Mouse (Mus musculus): ENCODE measurements at regions not wholly inside any gene's neighbourhood (a gene's known extent, or its start where the extent isn't known, plus 50 kb on each side); places are given as distances from the start of the nearest gene placed in this dataset.
"Not testable (repeated sequence)": the region's sequence is repeated elsewhere in the genome, so short reads cannot be mapped to it uniquely, and the experiment has no call there.

DNA sequence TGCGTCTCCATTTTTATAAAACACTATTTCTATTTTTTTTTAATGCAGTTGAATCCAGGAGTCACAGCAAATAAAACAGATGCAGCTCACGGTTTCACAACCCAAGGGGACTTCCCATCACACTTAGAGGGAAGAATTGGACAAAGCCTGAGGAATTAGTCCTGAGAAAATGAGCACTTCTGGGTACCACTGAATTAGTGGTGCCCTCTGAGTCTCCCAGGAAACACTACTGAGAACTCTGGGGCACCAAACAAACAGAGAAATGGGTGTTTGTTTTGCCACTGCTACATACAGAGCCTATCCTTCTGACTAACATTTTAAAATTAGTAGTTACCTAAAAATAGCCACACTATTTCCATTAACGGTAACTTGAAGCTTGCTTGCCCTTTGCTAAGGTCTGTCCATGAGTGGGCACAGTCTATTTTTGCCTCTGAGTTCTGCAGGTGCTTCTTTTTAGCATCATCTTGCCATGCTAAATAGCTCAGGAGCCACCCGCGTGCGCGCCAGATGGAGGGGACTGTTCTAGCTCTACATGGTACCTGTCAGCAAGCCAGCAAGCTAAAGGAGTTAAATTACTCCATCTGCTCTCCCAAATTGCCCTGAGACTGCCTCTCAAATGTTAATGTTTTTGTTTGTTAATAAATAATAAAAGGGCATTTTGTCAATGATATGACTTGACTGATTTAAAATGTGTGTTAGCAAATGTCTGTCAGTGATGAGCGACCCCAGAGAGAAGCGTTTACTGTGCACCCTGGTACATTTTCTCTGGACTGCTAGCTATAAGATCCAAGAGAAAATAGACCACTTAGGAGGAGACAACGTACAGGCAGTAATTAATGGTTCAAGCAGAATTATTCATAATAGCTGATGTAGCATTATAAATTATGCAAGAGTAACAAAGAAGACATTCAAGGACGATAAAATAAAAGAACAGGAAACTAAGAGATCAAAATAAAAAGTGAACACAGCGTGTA, 141.3 kb downstream of the Tas2r134 start:
- Histone ChIP-seq H3K4me1 (ENCODE audit: control insufficient read depth, insufficient read depth, low read length) (peaks cover 13% of the 10 kb centered on the region), H3K9me3 (replicated peaks; ENCODE audit: control insufficient read depth, low read length) (no peaks in the 10 kb centered on the region), H3K4me3 (ENCODE audit: low read length) (no peak overlapping the region), H3K27ac (ENCODE audit: low read length) (peak overlapping the region; percentile 53; the same call in 1 of the 2 replicates), H3K27me3 (ENCODE audit: control insufficient read depth, insufficient read depth, low read length) (no peaks in the 10 kb centered on the region), H3K4me2 (ENCODE audit: low read depth, low read length) (no peak overlapping the region), H3K36me3 (ENCODE audit: control insufficient read depth, insufficient read depth) (no peaks in the 10 kb centered on the region), H3K9ac (ENCODE audit: low read length) (no peak overlapping the region)
- 60% methylated on average over 12 of the region's 12 CpGs for WGBS
- ATAC-seq (replicated peaks; ENCODE audit: extremely low read depth, insufficient read depth, low FRiP score) = peak; percentile 76

DNA sequence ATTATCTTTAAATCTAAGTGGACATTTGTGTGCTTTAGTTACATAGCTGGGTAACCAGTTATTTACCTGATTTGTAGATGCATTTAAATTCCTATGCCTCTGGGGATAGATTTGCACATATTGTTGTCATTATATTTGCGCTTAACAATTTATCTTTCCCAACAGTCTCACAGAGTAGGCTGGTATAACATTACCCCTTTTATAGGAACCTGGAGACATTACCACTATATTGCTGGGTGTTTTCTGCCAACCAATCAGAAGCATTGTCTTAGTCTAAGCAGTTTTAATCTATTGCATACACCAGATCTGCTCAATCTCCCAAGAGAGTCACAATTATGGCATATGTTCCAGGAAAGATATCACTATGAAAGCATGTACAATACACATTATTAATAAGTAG, 149.8 kb downstream of the Rbm43 start:
- ATAC-seq (replicated peaks; ENCODE audit: extremely low read depth, insufficient read depth, low FRiP score) = no peak
- 98% methylated on average over 1 of the region's 1 CpGs for WGBS
- H3K4me3 ChIP-seq (ENCODE audit: low read length) = no peak overlapping the region

DNA sequence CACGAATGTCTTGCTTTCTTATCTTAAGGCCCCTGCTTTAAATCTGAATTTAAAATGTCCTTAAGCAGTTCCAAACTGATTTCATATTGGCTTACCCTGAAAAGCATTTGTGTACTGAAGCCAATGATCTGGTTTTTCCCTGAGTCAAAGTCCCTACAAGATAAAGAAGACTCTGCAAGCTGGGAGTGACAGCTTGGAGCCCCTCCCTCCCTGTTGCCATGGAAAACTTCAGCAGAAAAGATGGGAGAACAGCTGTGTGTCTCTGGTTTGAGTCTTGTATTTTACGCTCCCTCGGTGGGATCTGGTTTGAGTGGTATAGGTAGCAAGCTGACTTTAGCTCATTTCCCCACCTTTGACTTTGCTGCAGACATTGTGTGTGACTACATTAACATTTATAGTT, 146.1 kb downstream of the Rbm43 start:
- Histone ChIP-seq H3K4me2 (ENCODE audit: low read depth, low read length) (no peak overlapping the region), H3K9me3 (replicated peaks; ENCODE audit: control insufficient read depth, low read length) (no peaks in the 10 kb centered on the region), H3K4me3 (ENCODE audit: low read length) (no peak overlapping the region), H3K27ac (ENCODE audit: low read length) (no peak overlapping the region), H3K27me3 (ENCODE audit: control insufficient read depth, insufficient read depth, low read length) (no peaks in the 10 kb centered on the region), H3K9ac (ENCODE audit: low read length) (no peak overlapping the region), H3K4me1 (ENCODE audit: control insufficient read depth, insufficient read depth, low read length) (no peaks in the 10 kb centered on the region), H3K36me3 (ENCODE audit: control insufficient read depth, insufficient read depth) (no peaks in the 10 kb centered on the region)
- WGBS = 67% methylated on average over 3 of the region's 3 CpGs
- no peak for ATAC-seq (replicated peaks; ENCODE audit: extremely low read depth, insufficient read depth, low FRiP score)

More for the DNA sequence above, 149.8 kb downstream of the Rbm43 start:
- Histone ChIP-seq H3K9me3 (replicated peaks; ENCODE audit: control insufficient read depth, low read length) (no peaks in the 10 kb centered on the region), H3K36me3 (ENCODE audit: control insufficient read depth, insufficient read depth) (no peaks in the 10 kb centered on the region), H3K27ac (ENCODE audit: low read length) (no peak overlapping the region), H3K27me3 (ENCODE audit: control insufficient read depth, insufficient read depth, low read length) (no peaks in the 10 kb centered on the region), H3K4me2 (ENCODE audit: low read depth, low read length) (no peak overlapping the region), H3K4me1 (ENCODE audit: control insufficient read depth, insufficient read depth, low read length) (no peaks in the 10 kb centered on the region), H3K9ac (ENCODE audit: low read length) (no peak overlapping the region)

DNA sequence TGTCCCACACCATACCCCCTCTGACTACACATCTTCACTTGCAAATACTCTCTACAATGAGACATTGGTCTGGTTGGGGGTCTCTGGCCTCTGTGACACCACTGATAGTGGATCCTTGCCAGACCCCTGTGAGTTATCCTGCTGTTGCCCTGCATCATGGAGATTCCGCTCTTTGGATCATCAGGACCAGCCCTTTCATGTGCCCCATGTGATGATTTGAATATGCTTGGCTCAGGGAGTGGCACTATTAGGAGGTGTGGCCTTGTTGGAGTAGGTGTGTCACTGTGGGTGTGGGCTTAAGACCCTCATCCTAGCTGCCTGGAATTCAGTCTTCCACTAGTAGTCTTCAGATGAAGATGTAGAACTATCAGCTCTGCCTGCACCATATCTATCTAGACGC, 141.7 kb downstream of the Rbm43 start:
- ATAC-seq (replicated peaks; ENCODE audit: extremely low read depth, insufficient read depth, low FRiP score); H3K4me1 ChIP-seq (ENCODE audit: control insufficient read depth, insufficient read depth, low read length); H3K36me3 ChIP-seq (ENCODE audit: control insufficient read depth, insufficient read depth); H3K4me3 ChIP-seq (ENCODE audit: low read length); H3K9me3 ChIP-seq (replicated peaks; ENCODE audit: control insufficient read depth, low read length); H3K4me2 ChIP-seq (ENCODE audit: low read depth, low read length); H3K27ac ChIP-seq (ENCODE audit: low read length); H3K9ac ChIP-seq (ENCODE audit: low read length); H3K27me3 ChIP-seq (ENCODE audit: control insufficient read depth, insufficient read depth, low read length): not testable (repeated sequence)
- WGBS = 93% methylated on average over 2 of the region's 2 CpGs

DNA sequence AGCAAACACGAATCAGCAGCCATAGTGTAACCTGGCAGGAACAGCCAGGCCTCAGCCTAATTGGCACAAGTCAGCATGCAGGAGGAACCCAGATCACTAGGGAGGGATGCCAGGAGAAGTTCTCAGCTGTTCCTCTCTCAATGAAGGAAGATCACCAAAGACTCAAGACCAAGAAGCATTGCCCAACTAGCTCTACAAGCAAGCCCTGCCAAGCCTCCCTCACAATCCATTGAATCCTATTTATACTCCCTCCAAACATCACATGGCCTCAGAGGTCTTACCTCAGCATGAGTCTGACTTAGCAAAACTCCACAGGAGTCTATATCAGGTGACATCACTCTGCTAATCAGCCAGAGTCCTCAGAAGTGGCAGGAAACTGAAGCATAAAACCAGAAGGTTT, 135.1 kb downstream of the Rbm43 start:
- Histone ChIP-seq H3K27ac (ENCODE audit: low read length) (no peak overlapping the region), H3K36me3 (ENCODE audit: control insufficient read depth, insufficient read depth) (no peaks in the 10 kb centered on the region), H3K27me3 (ENCODE audit: control insufficient read depth, insufficient read depth, low read length) (no peaks in the 10 kb centered on the region), H3K9ac (ENCODE audit: low read length) (no peak overlapping the region), H3K4me3 (ENCODE audit: low read length) (no peak overlapping the region), H3K4me2 (ENCODE audit: low read depth, low read length) (no peak overlapping the region), H3K4me1 (ENCODE audit: control insufficient read depth, insufficient read depth, low read length) (no peaks in the 10 kb centered on the region), H3K9me3 (replicated peaks; ENCODE audit: control insufficient read depth, low read length) (no peaks in the 10 kb centered on the region)
- WGBS = 84% methylated on average over 1 of the region's 1 CpGs
- no peak for ATAC-seq (replicated peaks; ENCODE audit: extremely low read depth, insufficient read depth, low FRiP score)

DNA sequence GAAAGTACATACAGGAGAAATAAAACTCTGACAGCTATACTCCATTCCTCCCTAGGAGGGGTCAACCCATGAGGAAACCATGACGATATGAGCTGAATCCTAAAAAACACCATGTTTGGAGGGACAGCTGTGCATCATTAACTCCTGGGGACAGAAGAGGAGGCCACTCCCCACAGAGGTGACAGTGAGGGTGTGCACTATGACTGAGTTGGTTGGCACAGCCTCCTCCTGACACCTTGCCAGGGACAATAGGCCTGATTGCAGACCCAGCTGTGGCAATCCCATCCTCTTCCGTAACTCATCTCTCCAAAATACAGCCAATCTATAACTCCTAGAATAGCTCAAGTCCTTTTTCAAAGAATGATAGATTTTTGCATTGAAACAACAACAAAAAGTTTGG, 112.0 kb downstream of the Rbm43 start:
- no peaks in the 10 kb centered on the region for H3K27me3 ChIP-seq (ENCODE audit: control insufficient read depth, insufficient read depth, low read length)
- WGBS = 60% methylated on average over 2 of the region's 2 CpGs
- H3K4me2 ChIP-seq (ENCODE audit: low read depth, low read length) = no peak overlapping the region
- no peak overlapping the region for H3K9ac ChIP-seq (ENCODE audit: low read length)
- no peaks in the 10 kb centered on the region for H3K36me3 ChIP-seq (ENCODE audit: control insufficient read depth, insufficient read depth)
- no peak overlapping the region for H3K4me3 ChIP-seq (ENCODE audit: low read length)
- H3K27ac ChIP-seq (ENCODE audit: low read length) = no peak overlapping the region
- no peaks in the 10 kb centered on the region for H3K4me1 ChIP-seq (ENCODE audit: control insufficient read depth, insufficient read depth, low read length)
- 0 out of 2 replicates have a peak, but pooled peaks cover 2% of the 10 kb centered on the region for H3K9me3 ChIP-seq (replicated peaks; ENCODE audit: control insufficient read depth, low read length)
- ATAC-seq (replicated peaks; ENCODE audit: extremely low read depth, insufficient read depth, low FRiP score) = no peak

DNA sequence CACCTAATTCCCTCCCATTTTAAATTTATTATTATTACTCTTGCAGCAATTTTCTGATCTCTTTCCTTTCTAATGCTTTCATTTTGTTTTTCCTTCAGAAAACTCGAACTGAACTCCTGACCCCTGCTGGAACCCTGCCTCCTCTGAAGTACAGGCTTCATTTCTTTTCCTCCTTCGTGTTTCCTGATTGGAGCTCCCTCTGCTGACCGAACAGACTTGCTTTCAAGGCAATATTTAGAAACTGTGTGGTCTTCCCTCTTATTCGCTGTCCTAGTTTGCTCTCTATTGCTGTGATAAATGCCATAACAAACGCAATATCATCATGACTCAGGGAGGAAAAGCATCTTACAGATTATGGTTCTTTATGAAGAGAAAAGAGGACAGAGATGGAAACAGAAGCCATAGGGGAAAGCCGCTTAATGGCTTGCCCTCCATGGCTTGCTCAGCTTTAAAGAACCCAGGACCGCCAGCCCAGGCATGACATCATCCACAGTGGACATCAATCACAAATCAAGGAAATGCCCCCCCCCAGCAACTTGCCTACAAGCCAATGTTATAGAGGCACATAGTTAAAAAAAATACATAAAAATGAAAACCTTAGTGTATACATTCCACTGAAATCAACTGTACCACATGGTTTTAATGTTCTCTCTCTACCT, 104.5 kb downstream of the Rbm43 start:
- Histone ChIP-seq H3K4me2 (ENCODE audit: low read depth, low read length) (no peak overlapping the region), H3K4me1 (ENCODE audit: control insufficient read depth, insufficient read depth, low read length) (no peaks in the 10 kb centered on the region), H3K9me3 (replicated peaks; ENCODE audit: control insufficient read depth, low read length) (no peaks in the 10 kb centered on the region), H3K27me3 (ENCODE audit: control insufficient read depth, insufficient read depth, low read length) (no peaks in the 10 kb centered on the region), H3K9ac (ENCODE audit: low read length) (no peak overlapping the region), H3K4me3 (ENCODE audit: low read length) (no peak overlapping the region), H3K27ac (ENCODE audit: low read length) (no peak overlapping the region), H3K36me3 (ENCODE audit: control insufficient read depth, insufficient read depth) (no peaks in the 10 kb centered on the region)
- ATAC-seq (replicated peaks; ENCODE audit: extremely low read depth, insufficient read depth, low FRiP score) = no peak
- WGBS = 32% methylated on average over 7 of the region's 7 CpGs

DNA sequence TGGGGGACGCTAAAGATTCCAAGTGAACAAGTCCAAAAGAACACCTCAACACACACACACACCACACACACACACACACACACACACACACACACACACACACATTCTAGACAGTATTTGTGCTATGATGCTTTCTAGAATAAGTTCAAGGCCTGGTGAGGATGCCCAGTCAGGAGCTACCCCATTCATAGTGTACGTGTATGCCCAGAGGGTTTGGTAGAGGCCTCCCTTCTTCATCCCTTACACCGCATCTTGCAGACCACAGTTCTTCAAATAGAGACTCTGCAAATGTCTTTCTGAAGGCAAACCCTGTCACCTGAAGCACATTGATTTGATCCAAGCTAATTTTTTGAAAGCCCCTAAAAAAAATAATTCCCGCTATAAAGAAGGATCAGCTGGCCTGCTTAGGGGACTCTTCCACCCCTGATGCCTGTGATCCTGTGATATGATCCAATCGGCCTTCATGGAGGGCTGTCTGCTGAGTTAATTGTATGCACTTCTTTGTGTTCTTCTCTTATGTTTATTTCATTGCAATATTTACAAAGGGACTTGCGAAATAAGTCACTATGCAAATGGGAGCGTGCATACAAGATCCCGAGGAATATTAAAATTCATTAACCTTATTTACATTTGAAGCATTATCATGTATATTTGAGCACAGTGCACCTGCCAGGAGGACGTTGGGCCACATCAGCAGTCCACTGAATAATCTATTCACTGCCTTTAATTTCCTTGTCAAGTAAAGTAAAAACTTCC, 103.8 kb downstream of the Rbm43 start:
- no peak overlapping the region for H3K9ac ChIP-seq (ENCODE audit: low read length)
- H3K27ac ChIP-seq (ENCODE audit: low read length) = no peak overlapping the region
- no peaks in the 10 kb centered on the region for H3K36me3 ChIP-seq (ENCODE audit: control insufficient read depth, insufficient read depth)
- no peaks in the 10 kb centered on the region for H3K4me1 ChIP-seq (ENCODE audit: control insufficient read depth, insufficient read depth, low read length)
- 85% methylated on average over 9 of the region's 9 CpGs for WGBS
- H3K27me3 ChIP-seq (ENCODE audit: control insufficient read depth, insufficient read depth, low read length) = no peaks in the 10 kb centered on the region
- no peak overlapping the region for H3K4me3 ChIP-seq (ENCODE audit: low read length)
- no peak for ATAC-seq (replicated peaks; ENCODE audit: extremely low read depth, insufficient read depth, low FRiP score)
- no peak overlapping the region for H3K4me2 ChIP-seq (ENCODE audit: low read depth, low read length)
- H3K9me3 ChIP-seq (replicated peaks; ENCODE audit: control insufficient read depth, low read length) = no peaks in the 10 kb centered on the region

DNA sequence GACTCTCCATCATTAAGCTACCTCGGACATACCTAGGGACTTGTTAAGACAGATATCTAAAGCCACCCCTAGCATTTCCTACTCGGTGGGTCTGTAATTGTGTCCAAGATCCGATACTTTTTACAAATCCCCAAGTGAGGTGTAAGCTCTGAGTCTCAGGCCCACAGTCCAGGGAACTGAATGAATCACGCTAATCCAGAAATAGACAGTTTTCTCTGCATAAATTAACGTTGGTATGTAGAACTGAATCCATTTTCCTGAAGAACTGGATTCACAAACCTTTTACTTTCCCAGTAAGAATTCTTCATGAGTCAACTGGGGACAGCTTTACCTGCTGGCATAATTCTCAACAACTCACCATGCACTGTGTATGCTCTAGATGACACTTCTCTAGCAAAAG, 97.1 kb downstream of the Rbm43 start:
- no peaks in the 10 kb centered on the region for H3K9me3 ChIP-seq (replicated peaks; ENCODE audit: control insufficient read depth, low read length)
- ATAC-seq (replicated peaks; ENCODE audit: extremely low read depth, insufficient read depth, low FRiP score) = no peak
- H3K36me3 ChIP-seq (ENCODE audit: control insufficient read depth, insufficient read depth) = no peaks in the 10 kb centered on the region
- no peak overlapping the region for H3K9ac ChIP-seq (ENCODE audit: low read length)
- H3K27ac ChIP-seq (ENCODE audit: low read length) = no peak overlapping the region
- H3K27me3 ChIP-seq (ENCODE audit: control insufficient read depth, insufficient read depth, low read length) = no peaks in the 10 kb centered on the region
- no peaks in the 10 kb centered on the region for H3K4me1 ChIP-seq (ENCODE audit: control insufficient read depth, insufficient read depth, low read length)
- no peak overlapping the region for H3K4me2 ChIP-seq (ENCODE audit: low read depth, low read length)
- 83% methylated on average over 5 of the region's 5 CpGs for WGBS
- no peak overlapping the region for H3K4me3 ChIP-seq (ENCODE audit: low read length)
